Mouse (Mus musculus) large intestine, adult 2 months (tissue): ENCODE data around the gene Sugt1. TPM values are rescaled to one million over a fixed set of nuclear protein-coding genes. Genes with fewer than 3 reads are reported as not detected.

Experiments
- DNase-seq: peaks from one replicate; pipeline ENCODE4 v3.0.0-alpha.2; 2012; ENCODE audit warnings: low read depth, low spot score
- WGBS: fragments of 180-500 bp; shearing (Covaris S2); methylation state at CpG from one replicate; pipeline ENCODE4 v1.1.7; 2018; 5-methylcytosine and 5-hydroxymethylcytosine counted together
- polyA plus RNA-seq: library from polyadenylated mRNA; depleted of rRNA; stranded (reverse); fragments of >200 nt; gene quantifications from 2 replicates; pipeline ENCODE4 v1.2.3, GENCODE M21; 2012; rRNA removed

Gene Sugt1
- polyA plus RNA-seq, 1 experiment: 8.2 TPM

DNA sequence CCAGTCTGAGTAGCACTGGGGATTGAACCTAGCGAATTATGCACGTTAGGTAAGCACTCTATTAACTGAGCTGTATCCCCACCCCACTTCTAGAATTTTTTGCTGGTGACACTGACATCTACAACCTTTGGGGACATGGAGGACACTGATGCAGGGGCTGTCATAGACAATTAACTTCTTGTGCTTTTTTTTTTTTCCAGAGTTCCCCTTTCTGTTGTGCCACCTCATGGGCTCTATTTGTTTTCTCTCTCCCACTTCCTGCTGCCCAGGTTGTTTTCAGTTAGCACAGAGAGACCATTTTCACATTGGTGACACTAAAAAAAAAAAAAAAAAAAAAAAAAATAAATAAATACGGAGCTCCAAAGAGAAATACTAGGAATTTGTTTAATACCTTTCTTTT is 83.5 kb downstream of the Sugt1 start:
- 79% methylated on average over 3 of the region's 3 CpGs for WGBS
- DNase-seq: no peak

- 84% methylated on average over 5 of the region's 5 CpGs for WGBS
- no peak for DNase-seq
Measured at GRCm38 (mm10) chr14:79672567-79672966, 85.1 kb downstream of the Sugt1 start.

DNA sequence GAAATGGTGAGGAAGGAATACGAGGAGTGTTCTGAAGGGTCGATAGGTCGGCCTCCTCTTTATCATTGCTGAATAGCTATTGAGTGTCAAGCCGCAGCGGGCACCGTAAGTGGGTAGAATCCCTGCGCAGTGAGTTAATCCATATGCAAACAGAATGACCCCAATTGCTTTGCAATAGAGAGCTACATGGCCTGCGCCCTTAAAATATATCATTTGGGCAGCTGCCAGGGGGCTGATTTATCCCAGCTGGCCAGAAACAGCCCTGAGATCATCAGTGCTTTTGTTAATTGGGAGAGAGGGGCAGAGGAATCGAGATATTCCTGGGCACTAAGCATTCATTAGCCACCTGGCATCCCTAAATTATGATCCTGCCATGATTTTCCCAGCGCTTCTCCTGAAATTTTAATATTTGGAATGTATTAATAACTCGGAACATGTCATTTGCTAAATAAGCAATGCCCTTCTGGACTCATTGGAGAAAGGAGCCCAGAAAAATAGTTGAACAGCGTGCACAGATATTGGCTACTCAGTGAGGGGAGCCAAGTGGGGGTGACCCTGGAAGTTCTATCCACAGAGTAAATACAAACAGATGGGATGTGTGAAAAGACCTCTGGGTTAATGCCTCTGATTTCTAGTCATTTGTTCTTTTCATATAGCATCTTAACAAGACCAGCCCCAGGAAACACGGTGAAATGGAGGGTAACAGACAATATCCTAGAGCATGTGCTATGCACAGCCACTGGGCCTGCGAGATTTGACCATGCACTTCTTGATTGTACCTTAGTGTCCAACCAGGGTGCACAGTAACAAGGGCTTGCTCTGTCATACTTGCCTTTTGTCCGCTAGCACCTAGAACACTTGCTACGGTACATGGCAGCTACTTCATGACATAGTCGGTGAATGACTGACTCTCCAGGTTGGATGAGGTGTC is 85.9 kb downstream of the Sugt1 start:
- DNase-seq: no peak

GRCm38 (mm10) chr14:79677108-79677753 is 89.7 kb downstream of the Sugt1 start:
- 51% methylated on average over 15 of the region's 15 CpGs for WGBS
- no peak for DNase-seq

More for the DNA sequence above, 85.9 kb downstream of the Sugt1 start:
- WGBS: 74% methylated on average over 17 of the region's 17 CpGs

DNA sequence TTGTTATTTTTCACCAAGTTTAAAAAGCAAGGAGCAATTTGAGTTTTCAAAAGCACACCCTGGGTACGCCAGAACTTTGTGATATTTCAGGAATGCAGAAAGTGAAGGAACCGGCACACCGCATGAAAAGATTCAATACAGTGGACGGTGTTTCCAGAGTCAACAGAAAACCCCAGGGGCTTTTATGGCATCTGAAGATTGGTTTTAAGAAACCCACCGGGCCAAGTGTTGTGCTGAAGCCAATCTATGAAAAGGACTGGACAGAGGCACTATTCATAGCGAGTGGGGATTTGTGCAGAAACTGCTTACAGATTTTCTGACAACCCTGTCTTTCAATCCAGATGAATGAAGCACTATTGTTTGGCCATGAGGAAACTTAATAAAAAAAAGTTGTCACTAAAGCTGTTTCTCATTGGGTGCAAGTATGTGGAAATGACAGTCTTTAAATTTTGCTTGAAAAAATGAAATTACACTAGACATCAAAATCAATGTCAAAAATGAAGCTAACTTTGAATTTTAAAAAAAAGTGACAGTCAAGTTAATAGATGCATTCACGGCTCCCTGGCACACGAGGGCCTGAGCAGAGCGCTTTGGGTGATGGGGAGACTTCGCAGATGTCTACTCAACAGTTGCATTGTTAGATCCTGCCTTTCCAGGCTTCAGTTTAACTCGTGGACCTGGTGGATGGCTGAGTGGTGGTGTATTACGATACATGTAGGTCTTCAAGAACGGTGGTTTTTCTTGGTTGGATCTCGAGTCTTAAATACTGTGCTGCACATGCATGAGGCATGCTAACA is 90.6 kb downstream of the Sugt1 start:
- whole genome bisulfite sequencing: 64% methylated on average over 14 of the region's 14 CpGs
- no peak for DNase-seq

- no peak for DNase-seq
- WGBS: 62% methylated on average over 5 of the region's 5 CpGs
Measured at GRCm38 (mm10) chr14:79680652-79681051, 93.2 kb downstream of the Sugt1 start.

Other genes with a start within 250 kb of the Sugt1 start
- 1.7 and 2.5 TPM in 2 replicates for gene Naa16, start 196.9 kb upstream of the Sugt1 start, polyA plus RNA-seq
- gene Mtrf1, start 189.9 kb upstream of the Sugt1 start, polyA plus RNA-seq: 1.6 and 1.7 TPM in 2 replicates
- 1.4 and 2.5 TPM in 2 replicates for gene Kbtbd7, start 161.2 kb upstream of the Sugt1 start, polyA plus RNA-seq
- gene Kbtbd6, start 135.9 kb upstream of the Sugt1 start, polyA plus RNA-seq: 0.63 and 0.97 TPM in 2 replicates
- 12.0 and 24.2 TPM in 2 replicates for gene Elf1, start 106.5 kb upstream of the Sugt1 start, polyA plus RNA-seq
- gene Wbp4, start 106.2 kb upstream of the Sugt1 start, polyA plus RNA-seq: 2.4 and 3.5 TPM in 2 replicates
- gene Cnmd, start 74.5 kb downstream of the Sugt1 start, polyA plus RNA-seq: not detected in 2 replicates
- gene Pcdh8, start 183.6 kb downstream of the Sugt1 start, polyA plus RNA-seq: 0.52 and 0.66 TPM in 2 replicates